Comparison of ENCODE assay signal across 12 mouse cellular contexts in genomic region chr9:62245612-62246379, GRCm38 (mm10). TPM values are rescaled to one million over a fixed set of nuclear protein-coding genes. Genes with fewer than 3 reads are reported as not detected.
A peak's percentile ranks its signal among the peaks of the same experiment; 100 is the strongest.
DNase-seq lines count a peak whose midpoint lies in the region; ATAC-seq and TF ChIP-seq lines count a peak whose summit lies in the region.
"Had no signal": no experiment of that assay in that cellular context is flagged by ENCODE, and none has a peak within 500 bp of the region (broad histone marks: within the 10 kb centered on the region; RNA-seq: fewer than 3 reads in every experiment).

No protein-coding gene starts in this region.

- TF ChIP-seq POLR2A in liver, adult 2 months (IDR thresholded peaks at IDR 0.05; ENCODE audit: extremely low read depth, insufficient read depth, low read length): no peak

- no peaks in the 10 kb centered on the region for H3K36me3 ChIP-seq in liver, adult 2 months (ENCODE audit: control insufficient read depth, insufficient read depth, low read length)
- no peaks in the 10 kb centered on the region for H3K36me3 ChIP-seq in liver, embryonic 11.5 days (ENCODE audit: control insufficient read depth, insufficient read depth, low read length)
- H3K36me3 ChIP-seq in midbrain, embryonic 15.5 days (replicated peaks): no peaks in the 10 kb centered on the region
- H3K36me3 ChIP-seq: heart, embryonic 13.5 days had no signal

- no peaks in the 10 kb centered on the region for H3K9me3 ChIP-seq in liver, embryonic 11.5 days (ENCODE audit: control insufficient read depth, low read length)
- H3K9me3 ChIP-seq in midbrain, embryonic 15.5 days: no peaks in the 10 kb centered on the region

- peaks cover 5% of the 10 kb centered on the region; the same call in 1 of the 2 replicates for H3K4me1 ChIP-seq in liver, adult 2 months (ENCODE audit: control insufficient read depth, insufficient read depth, low read length)
- H3K4me1 ChIP-seq in liver, embryonic 11.5 days (replicated peaks; ENCODE audit: control insufficient read depth, insufficient read depth, low read length): no peaks in the 10 kb centered on the region
- peaks cover 8% of the 10 kb centered on the region for H3K4me1 ChIP-seq in midbrain, embryonic 15.5 days

- no peak overlapping the region for H3K27ac ChIP-seq in liver, adult 2 months (replicated peaks; ENCODE audit: insufficient read depth, low read depth, low read length)
- H3K27ac ChIP-seq in liver, embryonic 11.5 days (ENCODE audit: low read depth, low read length): no peak overlapping the region
- peak overlapping the region; percentile 60 for H3K27ac ChIP-seq in midbrain, embryonic 15.5 days
- H3K27ac ChIP-seq: heart, embryonic 13.5 days; macrophage had no signal

- 57% methylated on average over 17 of the region's 17 CpGs for WGBS in liver, adult 2 months
- 63% methylated on average over 17 of the region's 17 CpGs for WGBS in liver, embryonic 11.5 days
- 55% methylated on average over 17 of the region's 17 CpGs for WGBS in midbrain, embryonic 15.5 days

- peak; percentile 77 to 78 for DNase-seq in cerebellum, postnatal 10 days
- no peak for DNase-seq in cerebellum, adult 9-10 months
- DNase-seq in liver, adult 2 months (ENCODE audit: extremely low read depth, low read depth, low spot score): no peak
- DNase-seq in liver, embryonic 11.5 days (ENCODE audit: low spot score): no peak
- DNase-seq in embryo, embryonic 10.5 days (ENCODE audit: low spot score): peak; percentile 45
- DNase-seq in layer of hippocampus, postnatal 36 days: no peak
- no peak for DNase-seq in gastrocnemius, postnatal 14 days
- DNase-seq: cerebellum, adult 18-20 months had no signal

- no peaks in the 10 kb centered on the region for H3K27me3 ChIP-seq in liver, adult 2 months (ENCODE audit: control insufficient read depth, insufficient read depth, low read length)
- H3K27me3 ChIP-seq in liver, embryonic 11.5 days (replicated peaks; ENCODE audit: control insufficient read depth, insufficient read depth, low read length): no peaks in the 10 kb centered on the region
- no peaks in the 10 kb centered on the region for H3K27me3 ChIP-seq in midbrain, embryonic 15.5 days (replicated peaks)

- H3K4me3 ChIP-seq in liver, adult 2 months (ENCODE audit: insufficient read depth, low read depth, low read length): no peak overlapping the region
- no peak overlapping the region for H3K4me3 ChIP-seq in liver, embryonic 11.5 days (ENCODE audit: low read depth, low read length)
- H3K4me3 ChIP-seq in midbrain, embryonic 15.5 days: no peak overlapping the region
- H3K4me3 ChIP-seq: heart, embryonic 13.5 days had no signal

- no peak for ATAC-seq in liver, embryonic 11.5 days (replicated peaks; ENCODE audit: low FRiP score)
- peak; percentile 50 for ATAC-seq in midbrain, embryonic 15.5 days (replicated peaks)

- H3K4me2 ChIP-seq in liver, embryonic 11.5 days: no peak overlapping the region
- H3K4me2 ChIP-seq in midbrain, embryonic 15.5 days: no peak overlapping the region
- H3K4me2 ChIP-seq: heart, embryonic 13.5 days had no signal

- peak; percentile 38; the same call in 1 of the 2 replicates for TF ChIP-seq CTCF in liver, adult 2 months (IDR thresholded peaks at IDR 0.05; ENCODE audit: low read depth, low read length)

- H3K79me2 ChIP-seq in liver, adult 2 months (ENCODE audit: control insufficient read depth, insufficient read depth, low read length): no peaks in the 10 kb centered on the region

- intact Hi-C loops in gastrocnemius, postnatal 14 days (cut with DNase I; ENCODE audit: low total_unique reads): loop anchor here (10.0 kb wide), 1 partner anchor 121 kb away; the partner anchor contains the start of gene Glce

- no peak overlapping the region for H3K9ac ChIP-seq in liver, adult 2 months (ENCODE audit: low read depth, low read length)
- H3K9ac ChIP-seq in liver, embryonic 11.5 days (ENCODE audit: low read depth, low read length): no peak overlapping the region
- H3K9ac ChIP-seq in midbrain, embryonic 15.5 days: no peak overlapping the region
- H3K9ac ChIP-seq: heart, embryonic 13.5 days had no signal

RNA-seq across cellular contexts. Expression of gene Spesp1, which starts 36.2 kb away (rescaled TPM):
- not detected in 2 replicates for total RNA-seq in liver, adult 2 months (2014; rRNA removed)
- polyA plus RNA-seq in liver, adult 2 months (2012; rRNA removed): not detected in 2 replicates
- not detected in 2 replicates for polyA plus RNA-seq in liver, embryonic 11.5 days (2014; fragmentation: Nextera tagmentation; extraction: Ambion mirVana)
- polyA plus RNA-seq in midbrain, embryonic 15.5 days (2015; fragmentation: Nextera tagmentation; extraction: Ambion mirVana): not detected in 2 replicates
- under 1 TPM; 0.30 to 0.35 TPM for total RNA-seq in layer of hippocampus, postnatal 36 days (2021)
- total RNA-seq in gastrocnemius, postnatal 14 days (2021): not detected
- polyA plus RNA-seq: heart, embryonic 13.5 days; macrophage; spleen, adult 2 months had no signal

Comparison
In these comparisons a context has a peak if more than half of its experiments do, and no peak if none do; other contexts are left out.
1. DNase-seq: peak in cerebellum, postnatal 10 days (2 of 2) and embryo, embryonic 10.5 days (single experiment); none in cerebellum, adult 9-10 months (single experiment), liver, adult 2 months (single experiment), liver, embryonic 11.5 days (single experiment), layer of hippocampus, postnatal 36 days (0 of 2) and gastrocnemius, postnatal 14 days (single experiment).